15 mouse cellular contexts compared by ENCODE assay signal in genomic region chr9:65261591-65262230, GRCm38 (mm10). TPM values are rescaled to one million over a fixed set of nuclear protein-coding genes. Genes with fewer than 3 reads are reported as not detected.
DNase-seq lines count a peak whose midpoint lies in the region; TF ChIP-seq lines count a peak whose summit lies in the region.
"Had no signal": no experiment of that assay in that cellular context is flagged by ENCODE, and none has a peak within 500 bp of the region (broad histone marks: within the 10 kb centered on the region; RNA-seq: fewer than 3 reads in every experiment).

No protein-coding gene starts in this region.

- WGBS in cerebellum, adult 2 months: 18% methylated on average over 2 of the region's 2 CpGs

- no peak for TF ChIP-seq CTCF in cerebellum, adult 2 months (IDR thresholded peaks at IDR 0.05; ENCODE audit: borderline replicate concordance, insufficient read depth, low read depth, low read length)
- no peak for TF ChIP-seq CTCF in gastrocnemius, adult 2 months (IDR thresholded peaks at IDR 0.05)

- H3K27ac ChIP-seq in cerebellum, adult 2 months (ENCODE audit: insufficient read depth, low read length): peak overlapping the region; percentile 90
- H3K27ac ChIP-seq in gastrocnemius, adult 2 months: peak overlapping the region; percentile 58
- H3K27ac ChIP-seq: embryonic facial prominence, embryonic 15.5 days; limb, embryonic 13.5 days; midbrain, embryonic 13.5 days; neural tube, embryonic 12.5 days had no signal

- intact Hi-C loops in gastrocnemius, adult 2 months (cut with DNase I): no loop called here

- TF ChIP-seq POLR2A in cerebellum, adult 2 months (IDR thresholded peaks at IDR 0.05; ENCODE audit: borderline replicate concordance, insufficient read depth, low read length): no peak

- peaks cover 16% of the 10 kb centered on the region for H3K4me1 ChIP-seq in cerebellum, adult 2 months (ENCODE audit: control insufficient read depth, insufficient read depth, low read length)
- H3K4me1 ChIP-seq: neural tube, embryonic 12.5 days had no signal

- no peak overlapping the region for H3K4me3 ChIP-seq in cerebellum, adult 2 months (replicated peaks; ENCODE audit: insufficient read depth, low read depth, low read length)
- H3K4me3 ChIP-seq in gastrocnemius, adult 2 months: no peak overlapping the region
- H3K4me3 ChIP-seq: embryonic facial prominence, embryonic 15.5 days; limb, embryonic 13.5 days; midbrain, embryonic 13.5 days; neural tube, embryonic 12.5 days had no signal

- H3K27me3 ChIP-seq in cerebellum, adult 2 months (ENCODE audit: control insufficient read depth, insufficient read depth, low read length): no peaks in the 10 kb centered on the region
- H3K27me3 ChIP-seq: embryonic facial prominence, embryonic 15.5 days; limb, embryonic 13.5 days; midbrain, embryonic 13.5 days; neural tube, embryonic 12.5 days had no signal

- DNase-seq in kidney, postnatal 14 days: peak; percentile 42
- DNase-seq in kidney, postnatal 36 days: no peak
- peak; percentile 63 to 82 for DNase-seq in cerebellum, adult 2 months
- DNase-seq in gastrocnemius, adult 2 months: peak; percentile 83
- peak; percentile 36 for DNase-seq in heart, postnatal 4 days
- no peak for DNase-seq in spleen, adult 18-20 months
- no peak for DNase-seq in embryo, embryonic 11 days
- DNase-seq: layer of hippocampus, adult 9-11 months; lung, embryonic 14.5 days; thymus, postnatal 25 days had no signal

RNA-seq across cellular contexts. Expression of gene Cilp, which starts 3.3 kb away (rescaled TPM):
- polyA plus RNA-seq in cerebellum, adult 2 months (2012; rRNA removed): 0.10 and 0.17 TPM in 2 replicates
- 10 to 100 TPM; 13.0 to 35.4 TPM for total RNA-seq in gastrocnemius, adult 2 months (2021)
- 1 to 10 TPM; 1.4 to 1.5 TPM for total RNA-seq in heart, postnatal 4 days (2021)
- total RNA-seq: hematopoietic stem cell, adult 5-6 weeks had no signal
- polyA plus RNA-seq: lung, embryonic 14.5 days had no signal

RNA-seq across cellular contexts. Expression of gene Clpx, which starts 32.3 kb away (rescaled TPM):
- 26.5 and 27.3 TPM in 2 replicates for polyA plus RNA-seq in cerebellum, adult 2 months (2012; rRNA removed)
- 10 to 100 TPM; 54.0 to 72.6 TPM for total RNA-seq in gastrocnemius, adult 2 months (2021)
- 10 to 100 TPM; 50.7 to 53.1 TPM for total RNA-seq in heart, postnatal 4 days (2021)

Comparison
In these comparisons a context has a peak if more than half of its experiments do, and no peak if none do; other contexts are left out.
1. DNase-seq: peak in kidney, postnatal 14 days (single experiment), cerebellum, adult 2 months (2 of 2), gastrocnemius, adult 2 months (single experiment) and heart, postnatal 4 days (single experiment); none in kidney, postnatal 36 days (0 of 2), spleen, adult 18-20 months (0 of 2) and embryo, embryonic 11 days (single experiment).
2. RNA of gene Cilp, which starts 3.3 kb away (total RNA-seq): 13.0 to 35.4 TPM in gastrocnemius, adult 2 months; 1.4 to 1.5 TPM in heart, postnatal 4 days; every median in the first group is over 4 times any median in the second.